Mouse (Mus musculus): Measurements from ENCODE around the gene Vmn1r211.
"Not testable (repeated sequence)": the region's sequence is repeated elsewhere in the genome, so short reads cannot be mapped to it uniquely, and the experiment has no call there.

Gene Vmn1r211

DNA sequence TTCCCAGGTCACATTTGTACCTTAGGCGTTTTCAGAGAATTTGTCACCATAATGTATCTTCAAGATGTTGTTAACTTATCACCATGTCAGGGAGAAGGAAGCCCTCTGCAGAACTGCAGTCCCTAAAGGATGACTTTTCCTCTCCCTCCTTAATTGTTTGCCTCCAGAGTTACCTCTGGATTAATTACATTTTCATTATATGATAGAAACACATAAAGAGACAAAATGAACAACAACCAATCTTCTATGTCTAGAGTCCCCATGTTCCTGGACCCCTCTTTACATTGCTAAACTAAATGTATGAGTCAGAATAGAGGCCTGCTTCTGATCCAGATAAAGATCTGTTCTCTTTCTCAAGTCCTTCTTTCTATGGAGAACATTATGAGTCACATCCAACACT is at the start of gene Vmn1r211:
TSS of gene Vmn1r211 (minus strand) at position 101 of the 400 bp plus-strand sequence.
- DNase-seq (ENCODE audit: low spot score in 2 of 2), result no peak

DNA sequence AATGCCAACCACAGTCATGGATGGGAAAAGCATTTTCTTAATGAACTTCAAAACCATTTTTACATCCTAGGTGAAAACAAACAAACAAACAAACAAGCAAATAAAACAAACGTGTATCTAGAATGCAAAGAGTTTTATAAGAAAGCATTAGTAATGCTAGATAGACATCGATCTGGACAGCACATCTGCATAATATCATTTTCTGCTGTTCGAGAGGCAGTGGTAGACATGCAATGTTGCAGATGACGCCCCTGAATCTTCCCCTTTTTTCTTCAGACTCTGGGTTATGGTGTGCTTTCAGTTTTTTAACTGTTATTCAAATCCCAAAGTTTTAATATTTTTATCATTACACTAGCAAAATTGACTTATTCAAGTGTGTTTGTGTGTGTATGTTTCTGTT is 26.7 kb upstream of the Vmn1r211 start, which contains the start of gene Vmn1r212:
TSS of gene Vmn1r212 (minus strand) at position 101 of the 400 bp plus-strand sequence.
- no peak for DNase-seq (ENCODE audit: low spot score in 2 of 2)

DNA sequence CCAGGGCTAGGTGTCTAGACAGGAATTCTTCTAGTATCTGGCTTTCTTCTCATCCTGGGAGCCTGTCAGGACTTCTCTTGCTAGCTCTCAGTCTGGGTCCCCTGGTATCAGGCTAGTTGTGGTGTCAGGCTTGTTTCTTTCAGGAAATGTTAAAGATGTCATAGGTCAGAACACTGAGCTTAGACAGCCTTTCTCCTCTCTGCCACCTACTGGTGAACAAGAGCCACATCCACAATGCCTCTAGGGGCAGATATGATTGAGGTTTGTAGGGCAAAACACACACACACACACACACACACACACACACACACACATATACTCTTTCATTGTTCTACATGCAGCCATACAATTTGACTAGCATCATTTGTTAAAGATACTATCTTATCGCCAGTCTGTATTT is 21.9 kb upstream of the Vmn1r211 start:
- DNase-seq (ENCODE audit: low spot score in 2 of 2), result no peak

DNA sequence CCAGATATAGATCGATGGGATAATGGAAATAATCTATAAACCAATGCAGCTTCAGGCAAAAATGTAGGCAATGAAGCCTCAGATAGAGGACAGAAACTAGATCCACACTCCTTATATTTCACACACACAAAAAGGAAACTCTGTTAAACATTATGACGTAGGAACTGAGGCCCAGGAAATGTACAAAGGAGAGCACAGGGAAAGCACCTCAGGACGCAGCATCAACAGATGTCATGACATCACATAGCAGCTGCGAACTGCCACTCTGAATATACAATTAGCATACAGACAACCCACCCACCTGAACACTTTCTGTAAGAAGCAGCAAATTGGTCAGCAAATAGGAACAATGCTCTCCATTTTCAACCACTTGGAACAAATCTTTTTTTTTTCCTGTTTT is 2.6 kb downstream of the Vmn1r211 start:
- no peak for DNase-seq (ENCODE audit: low spot score in 2 of 2)

DNA sequence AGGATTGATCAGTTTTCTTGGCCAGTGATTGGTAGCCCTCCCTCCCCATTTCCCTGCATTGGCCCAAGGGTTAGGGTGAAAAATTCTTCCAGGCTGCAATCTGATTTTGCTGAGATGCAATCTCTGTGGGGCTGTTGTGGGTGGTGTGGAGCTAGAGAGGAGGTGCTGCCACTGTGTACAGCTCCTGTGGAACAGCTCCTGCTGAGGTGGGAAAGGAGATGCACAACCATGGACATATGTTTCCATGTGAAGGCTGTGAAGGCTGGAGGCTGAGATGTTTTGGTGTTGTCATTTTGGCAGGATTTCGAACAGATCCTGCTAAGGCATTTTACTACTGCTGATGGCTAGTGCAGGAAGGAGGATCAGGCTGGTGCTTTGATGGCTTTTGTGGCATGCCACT is 10.6 kb downstream of the Vmn1r211 start:
- DNase-seq (ENCODE audit: low spot score in 2 of 2), result peak; percentile 2 to 22

DNA sequence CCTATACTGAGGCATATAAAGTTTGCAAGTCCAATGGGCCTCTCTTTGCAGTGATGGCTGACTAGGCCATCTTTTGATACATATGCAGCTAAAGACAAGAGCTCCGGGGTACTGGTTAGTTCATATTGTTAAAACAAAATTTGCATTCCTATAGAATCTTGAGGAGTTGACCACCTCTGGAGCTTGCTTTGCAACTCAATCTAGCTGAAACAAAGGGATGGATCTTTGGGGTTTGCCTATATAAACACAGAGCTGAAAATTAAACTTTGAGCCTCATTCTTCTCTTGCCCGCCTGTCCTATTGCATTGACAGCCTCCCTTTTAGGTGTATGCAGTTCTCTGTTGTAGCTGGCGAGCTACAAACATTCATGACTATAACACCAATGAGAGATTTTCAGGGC is 13.1 kb downstream of the Vmn1r211 start:
- DNase-seq (ENCODE audit: low spot score in 2 of 2), result not testable (repeated sequence)

DNA sequence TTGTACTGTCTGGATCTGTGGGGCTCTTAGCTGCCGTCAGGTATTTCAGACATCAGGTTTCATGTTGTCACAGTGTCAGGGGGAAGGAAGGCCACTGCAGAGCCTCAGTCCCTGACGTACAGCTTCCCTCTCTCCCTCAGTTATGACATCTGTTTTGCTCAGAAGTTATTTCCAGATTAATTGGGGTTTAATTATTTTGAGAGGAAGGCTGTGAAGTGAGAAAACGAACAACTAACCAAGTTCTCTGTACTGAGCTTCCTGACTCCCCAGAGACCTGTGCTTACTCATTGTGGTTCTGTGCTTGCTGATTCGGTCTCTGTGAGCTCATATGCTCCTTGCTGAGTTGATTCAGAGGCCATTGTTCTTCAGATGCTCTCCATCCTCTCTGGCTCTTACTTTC is 26.1 kb downstream of the Vmn1r211 start, which contains the start of gene Vmn1r210:
TSS of gene Vmn1r210 (minus strand) at position 101 of the 400 bp plus-strand sequence.
- DNase-seq (ENCODE audit: low spot score in 2 of 2), result no peak

DNA sequence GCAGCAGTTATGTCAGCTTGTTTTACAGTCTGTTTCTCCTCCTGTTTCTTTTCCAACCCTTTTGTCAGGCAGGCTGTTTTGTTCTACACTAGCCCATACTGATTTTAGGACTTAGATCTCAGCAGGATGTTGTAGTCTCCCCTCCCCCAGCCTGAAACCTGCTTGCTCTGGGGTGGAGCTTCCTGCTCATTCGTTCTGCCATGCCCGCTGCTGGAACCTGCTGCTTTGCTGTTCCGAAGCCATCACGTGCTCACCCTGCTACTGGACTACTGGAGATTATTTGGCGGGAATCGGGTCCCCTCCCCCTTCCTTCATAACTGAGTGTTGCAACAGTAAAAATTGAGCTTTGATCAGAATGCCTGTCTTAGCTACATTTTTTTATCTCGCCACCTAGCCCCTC is 28.0 kb downstream of the Vmn1r211 start:
- not testable (repeated sequence) for DNase-seq (ENCODE audit: low spot score in 2 of 2)

DNA sequence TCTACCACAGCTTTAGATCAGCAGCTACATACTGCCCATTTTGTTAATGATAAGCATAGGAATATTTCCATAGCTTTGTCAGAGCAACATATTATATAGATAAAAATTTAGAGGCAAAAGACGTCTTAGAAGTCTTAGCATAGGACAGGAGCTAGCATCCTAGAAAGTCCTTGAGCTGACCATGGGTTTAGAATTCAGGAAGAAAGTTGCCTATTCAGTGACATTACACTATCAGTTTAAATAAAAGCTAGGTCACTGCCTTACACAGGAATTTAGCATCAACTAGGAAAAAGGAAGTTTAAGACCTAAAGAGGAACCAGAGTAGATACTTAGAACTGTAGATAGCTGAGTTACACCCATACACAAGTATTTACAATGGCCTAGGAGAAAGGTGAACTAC is 35.8 kb downstream of the Vmn1r211 start:
- DNase-seq (ENCODE audit: low spot score in 2 of 2), result not testable (repeated sequence)

DNA sequence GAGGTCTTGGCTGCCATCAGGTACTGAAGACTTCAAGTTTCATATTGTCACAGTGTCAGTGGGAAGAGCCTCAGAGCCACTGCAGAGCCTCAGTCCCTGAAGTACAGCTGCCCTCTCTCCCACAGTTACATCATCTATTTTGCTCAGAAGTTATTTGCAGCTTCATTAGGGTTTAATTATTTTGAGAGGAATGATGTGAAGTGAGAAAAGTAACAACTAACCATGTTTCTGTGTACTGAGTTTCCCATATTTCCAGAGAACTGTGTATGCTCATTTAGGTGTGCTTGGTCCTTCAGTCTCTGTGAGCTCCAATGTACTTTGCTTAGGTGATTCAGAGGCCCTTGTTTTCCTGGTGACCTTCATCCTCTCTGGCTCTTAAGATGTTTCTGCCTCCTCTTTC is 47.8 kb downstream of the Vmn1r211 start, which contains the start of gene Vmn1r209:
TSS of gene Vmn1r209 (minus strand) at position 101 of the 400 bp plus-strand sequence.
- not testable (repeated sequence) for DNase-seq (ENCODE audit: low spot score in 2 of 2)
